Mouse (Mus musculus): Measurements from ENCODE around the gene Tmem125. TPM values are rescaled to one million over a fixed set of nuclear protein-coding genes. Genes with fewer than 3 reads are reported as not detected.

Gene Tmem125
- polyA plus RNA-seq (2011; ENCODE audit: insufficient read depth, insufficient read length, low replicate concordance, missing spikeins): not detected in 2 replicates

- H3K4me1 ChIP-seq (ENCODE audit: control insufficient read depth, insufficient read depth, low read length): no peaks in the 10 kb centered on the region; the same call in 1 of the 2 replicates
- H3K4me3 ChIP-seq (replicated peaks; ENCODE audit: control insufficient read depth, low read depth, low read length): peak within 1 kb of the TSS; percentile 48
- TF ChIP-seq POLR2A (IDR thresholded peaks at IDR 0.05; ENCODE audit: borderline replicate concordance, control insufficient read depth, low read depth, low read length) (no peak), CTCF (IDR thresholded peaks at IDR 0.05; ENCODE audit: control insufficient read depth, insufficient read depth, low read length) (no peak)
- no peak within 1 kb of the TSS for H3K27ac ChIP-seq (ENCODE audit: control insufficient read depth, insufficient read depth, low read depth, low read length, poor library complexity)
- 8% methylated on average over 24 of the region's 24 CpGs for WGBS
Observed at GRCm38 (mm10) chr4:118543592-118544260, at the start of gene Tmem125. Gene Tmem125 (minus strand): TSS chr4:118544044.

- TF ChIP-seq POLR2A (IDR thresholded peaks at IDR 0.05; ENCODE audit: borderline replicate concordance, control insufficient read depth, low read depth, low read length) (no peak), CTCF (IDR thresholded peaks at IDR 0.05; ENCODE audit: control insufficient read depth, insufficient read depth, low read length) (no peak)
- H3K27ac ChIP-seq (ENCODE audit: control insufficient read depth, insufficient read depth, low read depth, low read length, poor library complexity): no peak overlapping the region
Observed at GRCm38 (mm10) chr4:118589733-118590130, 45.9 kb upstream of the Tmem125 start.

GRCm38 (mm10) chr4:118589053-118589732 lies 45.3 kb upstream of the Tmem125 start:
- TF ChIP-seq POLR2A (IDR thresholded peaks at IDR 0.05; ENCODE audit: borderline replicate concordance, control insufficient read depth, low read depth, low read length) (no peak), CTCF (IDR thresholded peaks at IDR 0.05; ENCODE audit: control insufficient read depth, insufficient read depth, low read length) (no peak)
- H3K27ac ChIP-seq (ENCODE audit: control insufficient read depth, insufficient read depth, low read depth, low read length, poor library complexity): no peak overlapping the region
- H3K4me3 ChIP-seq (replicated peaks; ENCODE audit: control insufficient read depth, low read depth, low read length): no peak overlapping the region
- H3K4me1 ChIP-seq (ENCODE audit: control insufficient read depth, insufficient read depth, low read length): no peaks in the 10 kb centered on the region
- WGBS: 77% methylated on average over 12 of the region's 12 CpGs

More at GRCm38 (mm10) chr4:118589733-118590130, 45.9 kb upstream of the Tmem125 start:
- Histone ChIP-seq H3K4me3 (replicated peaks; ENCODE audit: control insufficient read depth, low read depth, low read length) (no peak overlapping the region), H3K4me1 (ENCODE audit: control insufficient read depth, insufficient read depth, low read length) (no peaks in the 10 kb centered on the region)
- 34% methylated on average over 7 of the region's 7 CpGs for WGBS

- TF ChIP-seq CTCF (IDR thresholded peaks at IDR 0.05; ENCODE audit: control insufficient read depth, insufficient read depth, low read length) (peak; percentile 24; the same call in 1 of the 2 replicates), POLR2A (IDR thresholded peaks at IDR 0.05; ENCODE audit: borderline replicate concordance, control insufficient read depth, low read depth, low read length) (no peak)
- Histone ChIP-seq H3K27ac (ENCODE audit: control insufficient read depth, insufficient read depth, low read depth, low read length, poor library complexity) (no peak overlapping the region), H3K4me3 (replicated peaks; ENCODE audit: control insufficient read depth, low read depth, low read length) (no peak overlapping the region), H3K4me1 (ENCODE audit: control insufficient read depth, insufficient read depth, low read length) (no peaks in the 10 kb centered on the region)
- WGBS: 87% methylated on average over 8 of the region's 8 CpGs
Observed at GRCm38 (mm10) chr4:118582629-118583028, 38.8 kb upstream of the Tmem125 start.

GRCm38 (mm10) chr4:118581508-118581907 lies 37.7 kb upstream of the Tmem125 start:
- Histone ChIP-seq H3K27ac (ENCODE audit: control insufficient read depth, insufficient read depth, low read depth, low read length, poor library complexity) (no peak overlapping the region), H3K4me3 (replicated peaks; ENCODE audit: control insufficient read depth, low read depth, low read length) (no peak overlapping the region), H3K4me1 (ENCODE audit: control insufficient read depth, insufficient read depth, low read length) (no peaks in the 10 kb centered on the region)
- 76% methylated on average over 11 of the region's 11 CpGs for WGBS
- no peak for TF ChIP-seq POLR2A (IDR thresholded peaks at IDR 0.05; ENCODE audit: borderline replicate concordance, control insufficient read depth, low read depth, low read length)
- no peak for TF ChIP-seq CTCF (IDR thresholded peaks at IDR 0.05; ENCODE audit: control insufficient read depth, insufficient read depth, low read length)

GRCm38 (mm10) chr4:118579313-118579712 lies 35.5 kb upstream of the Tmem125 start:
- no peak overlapping the region for H3K27ac ChIP-seq (ENCODE audit: control insufficient read depth, insufficient read depth, low read depth, low read length, poor library complexity)
- TF ChIP-seq POLR2A (IDR thresholded peaks at IDR 0.05; ENCODE audit: borderline replicate concordance, control insufficient read depth, low read depth, low read length) (no peak), CTCF (IDR thresholded peaks at IDR 0.05; ENCODE audit: control insufficient read depth, insufficient read depth, low read length) (peak; percentile 69)
- no peaks in the 10 kb centered on the region for H3K4me1 ChIP-seq (ENCODE audit: control insufficient read depth, insufficient read depth, low read length)
- 41% methylated on average over 13 of the region's 13 CpGs for WGBS
- H3K4me3 ChIP-seq (replicated peaks; ENCODE audit: control insufficient read depth, low read depth, low read length): no peak overlapping the region

GRCm38 (mm10) chr4:118576097-118576496 lies 32.3 kb upstream of the Tmem125 start:
- Histone ChIP-seq H3K4me3 (replicated peaks; ENCODE audit: control insufficient read depth, low read depth, low read length) (no peak overlapping the region), H3K4me1 (ENCODE audit: control insufficient read depth, insufficient read depth, low read length) (no peaks in the 10 kb centered on the region), H3K27ac (ENCODE audit: control insufficient read depth, insufficient read depth, low read depth, low read length, poor library complexity) (no peak overlapping the region)
- TF ChIP-seq CTCF (IDR thresholded peaks at IDR 0.05; ENCODE audit: control insufficient read depth, insufficient read depth, low read length) (peak; percentile 88), POLR2A (IDR thresholded peaks at IDR 0.05; ENCODE audit: borderline replicate concordance, control insufficient read depth, low read depth, low read length) (no peak)
- 10% methylated on average over 6 of the region's 6 CpGs for WGBS

- TF ChIP-seq POLR2A (IDR thresholded peaks at IDR 0.05; ENCODE audit: borderline replicate concordance, control insufficient read depth, low read depth, low read length): no peak
- TF ChIP-seq CTCF (IDR thresholded peaks at IDR 0.05; ENCODE audit: control insufficient read depth, insufficient read depth, low read length): no peak
- Histone ChIP-seq H3K27ac (ENCODE audit: control insufficient read depth, insufficient read depth, low read depth, low read length, poor library complexity) (no peak overlapping the region), H3K4me3 (replicated peaks; ENCODE audit: control insufficient read depth, low read depth, low read length) (no peak overlapping the region), H3K4me1 (ENCODE audit: control insufficient read depth, insufficient read depth, low read length) (no peaks in the 10 kb centered on the region)
- 49% methylated on average over 15 of the region's 15 CpGs for WGBS
Observed at GRCm38 (mm10) chr4:118571441-118571840, 27.6 kb upstream of the Tmem125 start.
